Mouse (Mus musculus): ENCODE measurements around the gene Vps45. TPM values are rescaled to one million over a fixed set of nuclear protein-coding genes. Genes with fewer than 3 reads are reported as not detected.

The Vps45 gene
- polyA plus RNA-seq, 1 experiment from 2014 or later: 46.4 TPM

DNA sequence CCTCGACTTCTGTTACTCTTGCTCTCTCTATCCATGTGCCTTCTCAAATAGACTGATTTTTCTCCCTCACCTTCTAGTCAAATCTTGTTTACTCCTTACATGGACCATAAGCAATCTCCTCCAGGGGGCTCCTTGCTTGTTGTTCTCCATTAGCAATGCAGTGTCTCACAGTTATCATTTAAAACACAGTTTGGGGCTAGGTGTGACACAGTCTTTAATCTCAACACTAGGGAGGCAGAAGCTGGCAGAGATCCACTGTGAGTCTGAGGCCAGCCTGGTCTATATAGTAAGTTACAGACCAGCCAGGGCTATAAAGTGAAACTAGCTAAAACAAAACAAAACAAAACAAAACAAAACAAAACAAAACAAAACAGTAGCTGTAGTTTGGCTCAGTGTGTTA is 31.1 kb downstream of the Vps45 start:
- ATAC-seq (ENCODE audit: low FRiP score, low TSS enrichment): no peak
- DNase-seq: no peak

DNA sequence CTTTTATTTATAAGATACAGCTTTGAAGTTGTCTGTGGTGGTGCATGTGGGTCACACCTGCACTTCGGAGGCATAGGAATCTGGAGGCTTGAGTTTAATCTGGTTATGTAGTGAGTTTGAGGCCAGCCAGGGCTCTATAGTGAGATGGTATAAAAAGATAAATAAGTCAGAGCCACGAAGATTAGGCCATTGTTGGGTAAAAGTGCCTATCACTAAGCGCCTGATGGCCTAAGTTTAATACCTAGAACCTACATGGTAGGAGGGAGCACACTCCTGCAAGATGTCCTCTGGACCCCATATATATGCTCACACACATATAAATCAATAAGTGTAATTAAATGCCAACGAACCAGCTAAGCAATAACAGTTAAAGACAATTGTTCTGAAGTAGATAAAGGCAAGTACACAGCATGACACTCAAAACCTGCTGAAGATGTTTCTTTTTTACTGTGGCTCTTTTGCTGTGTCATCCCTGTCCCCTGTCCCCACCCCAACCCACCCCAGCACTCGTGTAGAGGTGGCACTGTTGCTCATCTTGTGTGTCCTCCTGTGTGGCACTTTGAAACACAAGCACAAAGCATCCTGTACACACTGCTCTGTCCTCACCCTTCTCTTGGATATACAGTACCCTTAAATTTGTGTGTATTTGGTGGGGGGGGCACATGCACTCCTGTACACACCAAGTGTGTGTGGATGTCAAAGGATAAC is 36.7 kb downstream of the Vps45 start:
- H3K9ac ChIP-seq (replicated peaks; ENCODE audit: low read length): no peak overlapping the region
- WGBS: 73% methylated on average over 5 of the region's 5 CpGs
- ATAC-seq (ENCODE audit: low FRiP score, low TSS enrichment): no peak

More for the DNA sequence above, 31.1 kb downstream of the Vps45 start:
- Histone ChIP-seq H3K27ac (replicated peaks; ENCODE audit: low read depth, low read length) (no peak overlapping the region), H3K36me3 (ENCODE audit: control insufficient read depth, insufficient read depth, low read length) (peaks cover 41% of the 10 kb centered on the region), H3K9me3 (ENCODE audit: control insufficient read depth, low read length) (no peaks in the 10 kb centered on the region), H3K4me3 (replicated peaks; ENCODE audit: low read depth, low read length) (no peak overlapping the region), H3K27me3 (ENCODE audit: control insufficient read depth, insufficient read depth, low read length) (no peaks in the 10 kb centered on the region), H3K4me1 (ENCODE audit: control insufficient read depth, insufficient read depth, low read length) (no peaks in the 10 kb centered on the region), H3K4me2 (ENCODE audit: low read length) (no peak overlapping the region), H3K9ac (replicated peaks; ENCODE audit: low read length) (no peak overlapping the region)
- 84% methylated on average over 1 of the region's 1 CpGs for WGBS

DNA sequence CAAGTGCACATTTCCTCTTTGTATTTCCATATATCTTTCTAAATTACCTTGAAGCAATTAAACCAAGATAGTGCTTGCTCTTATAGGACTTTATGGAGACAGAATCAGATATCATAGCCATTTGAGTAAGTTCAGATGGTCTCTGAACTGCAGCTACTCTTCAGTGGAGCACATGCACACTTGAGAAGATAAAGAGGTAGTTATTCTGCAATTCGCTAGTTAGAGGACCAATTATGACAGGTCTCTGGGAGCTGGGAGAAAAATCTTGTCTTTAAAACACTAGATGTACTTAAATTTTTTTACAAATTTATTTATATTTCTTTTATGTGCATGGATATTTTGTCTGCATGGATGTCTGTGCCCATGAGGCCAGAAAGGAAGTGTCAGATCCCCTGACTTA is 37.5 kb downstream of the Vps45 start:
- Histone ChIP-seq H3K9me3 (ENCODE audit: control insufficient read depth, low read length) (no peaks in the 10 kb centered on the region), H3K27ac (replicated peaks; ENCODE audit: low read depth, low read length) (no peak overlapping the region), H3K4me3 (replicated peaks; ENCODE audit: low read depth, low read length) (no peak overlapping the region), H3K27me3 (ENCODE audit: control insufficient read depth, insufficient read depth, low read length) (no peaks in the 10 kb centered on the region), H3K4me2 (ENCODE audit: low read length) (no peak overlapping the region), H3K4me1 (ENCODE audit: control insufficient read depth, insufficient read depth, low read length) (no peaks in the 10 kb centered on the region), H3K36me3 (ENCODE audit: control insufficient read depth, insufficient read depth, low read length) (peaks cover 21% of the 10 kb centered on the region; the same call in 1 of the 2 replicates), H3K9ac (replicated peaks; ENCODE audit: low read length) (no peak overlapping the region)
- no peak for DNase-seq
- no peak for ATAC-seq (ENCODE audit: low FRiP score, low TSS enrichment)
- WGBS: 93% methylated on average over 1 of the region's 1 CpGs

More for the DNA sequence above, 36.7 kb downstream of the Vps45 start:
- no peak for DNase-seq
- Histone ChIP-seq H3K27ac (replicated peaks; ENCODE audit: low read depth, low read length) (no peak overlapping the region), H3K36me3 (ENCODE audit: control insufficient read depth, insufficient read depth, low read length) (peaks cover 22% of the 10 kb centered on the region; the same call in 1 of the 2 replicates), H3K4me3 (replicated peaks; ENCODE audit: low read depth, low read length) (no peak overlapping the region), H3K27me3 (ENCODE audit: control insufficient read depth, insufficient read depth, low read length) (no peaks in the 10 kb centered on the region), H3K4me2 (ENCODE audit: low read length) (no peak overlapping the region), H3K4me1 (ENCODE audit: control insufficient read depth, insufficient read depth, low read length) (no peaks in the 10 kb centered on the region), H3K9me3 (ENCODE audit: control insufficient read depth, low read length) (no peaks in the 10 kb centered on the region)

DNA sequence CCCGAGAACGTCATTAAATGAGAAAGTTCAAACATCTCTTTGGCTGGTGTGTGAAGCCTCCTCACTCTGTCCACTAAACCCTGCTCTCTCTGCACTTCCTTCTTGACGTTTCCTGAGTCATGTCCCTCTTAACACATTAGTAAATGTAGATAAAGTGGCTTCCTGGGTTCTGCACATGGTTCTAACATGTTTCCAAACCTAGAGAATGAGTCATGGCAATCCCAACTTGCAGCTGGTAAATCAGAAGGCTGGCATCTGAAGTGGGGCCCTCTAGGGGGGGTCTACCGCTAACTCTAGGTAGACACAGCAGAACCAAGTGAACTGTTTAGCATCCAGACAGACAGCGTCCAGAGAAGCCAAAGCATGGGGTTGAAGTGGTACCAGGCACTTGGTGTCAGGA is 40.8 kb downstream of the Vps45 start:
- 0 out of 2 replicates have a peak, but pooled peaks cover 11% of the 10 kb centered on the region for H3K36me3 ChIP-seq (ENCODE audit: control insufficient read depth, insufficient read depth, low read length)
- no peak overlapping the region for H3K9ac ChIP-seq (replicated peaks; ENCODE audit: low read length)
- no peak for ATAC-seq (ENCODE audit: low FRiP score, low TSS enrichment)
- 83% methylated on average over 5 of the region's 5 CpGs for WGBS
- H3K27ac ChIP-seq (replicated peaks; ENCODE audit: low read depth, low read length): no peak overlapping the region
- no peak overlapping the region for H3K4me3 ChIP-seq (replicated peaks; ENCODE audit: low read depth, low read length)
- no peaks in the 10 kb centered on the region for H3K9me3 ChIP-seq (ENCODE audit: control insufficient read depth, low read length)
- no peaks in the 10 kb centered on the region for H3K4me1 ChIP-seq (ENCODE audit: control insufficient read depth, insufficient read depth, low read length)
- no peak overlapping the region for H3K4me2 ChIP-seq (ENCODE audit: low read length)
- no peaks in the 10 kb centered on the region for H3K27me3 ChIP-seq (ENCODE audit: control insufficient read depth, insufficient read depth, low read length)
- no peak for DNase-seq

DNA sequence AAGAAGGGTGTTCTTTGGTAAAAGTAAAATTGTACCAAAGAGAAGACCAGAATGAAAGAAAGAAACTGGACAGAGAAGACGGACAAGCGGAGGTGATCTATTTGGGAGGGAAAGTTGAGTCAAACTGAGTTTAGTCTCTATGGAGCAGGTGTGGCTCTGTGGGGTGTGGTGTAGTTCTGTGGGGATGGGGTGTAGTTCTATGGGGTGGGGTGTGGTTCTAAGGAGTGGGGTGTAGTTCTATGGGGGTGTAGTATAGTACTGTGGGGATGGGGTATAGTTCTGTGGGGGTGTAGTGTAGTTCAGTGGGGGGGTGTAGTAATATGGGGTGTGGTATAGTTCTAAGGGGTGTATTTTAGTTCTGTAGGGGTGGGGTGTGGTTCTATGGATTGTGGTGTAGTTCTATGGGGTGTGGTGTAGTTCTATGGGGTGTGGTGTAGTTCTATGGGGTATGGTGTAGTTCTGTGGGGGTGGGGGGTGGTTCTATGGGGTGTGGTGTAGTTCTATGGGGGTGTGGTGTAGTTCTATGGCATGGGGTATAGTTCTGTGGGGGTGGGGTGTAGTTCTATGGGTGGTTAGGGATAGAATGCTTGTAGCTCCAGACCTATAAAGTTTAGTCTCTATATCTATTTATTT is 41.9 kb downstream of the Vps45 start:
- H3K9ac ChIP-seq (replicated peaks; ENCODE audit: low read length): no peak overlapping the region
- no peak overlapping the region for H3K4me2 ChIP-seq (ENCODE audit: low read length)
- no peaks in the 10 kb centered on the region for H3K9me3 ChIP-seq (ENCODE audit: control insufficient read depth, low read length)
- H3K27me3 ChIP-seq (ENCODE audit: control insufficient read depth, insufficient read depth, low read length): no peaks in the 10 kb centered on the region
- DNase-seq: no peak
- 0 out of 2 replicates have a peak, but pooled peaks cover 11% of the 10 kb centered on the region for H3K36me3 ChIP-seq (ENCODE audit: control insufficient read depth, insufficient read depth, low read length)
- no peaks in the 10 kb centered on the region for H3K4me1 ChIP-seq (ENCODE audit: control insufficient read depth, insufficient read depth, low read length)
- ATAC-seq (ENCODE audit: low FRiP score, low TSS enrichment): no peak
- H3K27ac ChIP-seq (replicated peaks; ENCODE audit: low read depth, low read length): no peak overlapping the region
- no peak overlapping the region for H3K4me3 ChIP-seq (replicated peaks; ENCODE audit: low read depth, low read length)
- 91% methylated on average over 2 of the region's 2 CpGs for WGBS

DNA sequence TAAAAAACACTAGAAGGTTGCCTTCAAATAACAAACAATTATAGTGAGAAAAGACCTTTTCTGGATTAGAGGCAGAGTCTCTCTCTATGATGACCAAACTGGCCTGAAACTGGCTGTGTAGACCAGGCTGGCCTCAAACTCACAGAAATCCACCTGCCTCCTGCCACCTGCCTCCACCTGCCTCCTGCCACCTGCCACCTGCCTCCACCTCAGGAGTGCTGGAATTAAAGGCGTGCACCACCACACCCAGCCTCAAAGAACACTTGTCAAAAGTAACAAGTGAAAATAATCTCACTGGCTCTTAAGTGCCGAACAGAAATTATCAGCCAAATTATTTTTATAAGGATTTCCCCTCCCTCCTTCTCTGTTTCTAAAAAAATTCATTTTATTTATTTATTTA is 42.6 kb downstream of the Vps45 start:
- Histone ChIP-seq H3K4me3 (replicated peaks; ENCODE audit: low read depth, low read length) (no peak overlapping the region), H3K9ac (replicated peaks; ENCODE audit: low read length) (no peak overlapping the region), H3K36me3 (ENCODE audit: control insufficient read depth, insufficient read depth, low read length) (0 out of 2 replicates have a peak, but pooled peaks cover 11% of the 10 kb centered on the region), H3K27me3 (ENCODE audit: control insufficient read depth, insufficient read depth, low read length) (no peaks in the 10 kb centered on the region), H3K27ac (replicated peaks; ENCODE audit: low read depth, low read length) (no peak overlapping the region), H3K4me2 (ENCODE audit: low read length) (no peak overlapping the region), H3K9me3 (ENCODE audit: control insufficient read depth, low read length) (no peaks in the 10 kb centered on the region), H3K4me1 (ENCODE audit: control insufficient read depth, insufficient read depth, low read length) (no peaks in the 10 kb centered on the region)
- DNase-seq: no peak
- no peak for ATAC-seq (ENCODE audit: low FRiP score, low TSS enrichment)
- WGBS: 81% methylated on average over 2 of the region's 2 CpGs

DNA sequence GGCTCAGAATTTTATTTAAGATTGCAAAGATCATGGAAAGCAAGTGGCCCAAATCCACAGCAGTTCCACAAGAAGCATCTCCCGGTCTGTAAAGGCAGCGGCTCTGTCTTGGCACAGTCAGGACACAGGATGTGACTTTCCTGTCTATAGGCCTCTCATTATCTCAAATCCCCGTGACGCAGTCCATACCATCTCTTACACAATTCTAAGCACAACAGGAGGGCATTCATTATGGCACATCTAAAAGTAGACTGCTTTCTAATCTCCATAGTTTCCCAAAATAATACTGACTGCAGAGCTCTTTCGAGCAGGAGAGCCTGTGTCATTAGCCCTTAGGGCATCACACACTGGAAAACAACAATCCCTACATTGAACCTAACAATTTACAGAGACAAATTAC is 45.5 kb downstream of the Vps45 start:
- ATAC-seq (ENCODE audit: low FRiP score, low TSS enrichment) (no peak), DNase-seq (no peak)
- Histone ChIP-seq H3K27me3 (ENCODE audit: control insufficient read depth, insufficient read depth, low read length) (no peaks in the 10 kb centered on the region), H3K9ac (replicated peaks; ENCODE audit: low read length) (no peak overlapping the region), H3K9me3 (ENCODE audit: control insufficient read depth, low read length) (no peaks in the 10 kb centered on the region), H3K4me3 (replicated peaks; ENCODE audit: low read depth, low read length) (no peak overlapping the region), H3K36me3 (ENCODE audit: control insufficient read depth, insufficient read depth, low read length) (no peaks in the 10 kb centered on the region), H3K27ac (replicated peaks; ENCODE audit: low read depth, low read length) (no peak overlapping the region), H3K4me1 (ENCODE audit: control insufficient read depth, insufficient read depth, low read length) (no peaks in the 10 kb centered on the region), H3K4me2 (ENCODE audit: low read length) (no peak overlapping the region)
- 39% methylated on average over 5 of the region's 5 CpGs for WGBS

DNA sequence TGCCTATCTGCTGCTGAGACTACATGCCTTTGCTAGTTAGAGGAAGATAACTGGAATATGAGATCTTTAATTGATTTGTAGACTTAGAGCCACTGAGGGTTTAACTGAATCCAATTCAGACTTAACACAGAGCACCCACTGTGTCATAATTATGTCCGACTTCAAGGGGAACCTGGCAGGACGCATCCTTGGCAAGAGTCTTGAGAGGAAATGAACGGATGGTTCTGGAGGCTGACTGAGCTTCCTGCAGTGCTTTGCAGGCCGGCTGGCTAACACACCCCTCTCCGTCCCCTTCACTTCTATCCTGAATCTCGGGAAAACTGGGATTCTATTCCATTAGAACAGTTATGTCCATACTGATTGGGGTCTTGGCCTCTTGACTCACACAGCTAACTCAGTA is 49.8 kb downstream of the Vps45 start:
- no peak for DNase-seq
- H3K4me2 ChIP-seq (ENCODE audit: low read length): no peak overlapping the region
- H3K9ac ChIP-seq (replicated peaks; ENCODE audit: low read length): no peak overlapping the region
- no peak overlapping the region for H3K27ac ChIP-seq (replicated peaks; ENCODE audit: low read depth, low read length)
- no peaks in the 10 kb centered on the region for H3K36me3 ChIP-seq (ENCODE audit: control insufficient read depth, insufficient read depth, low read length)
- H3K4me1 ChIP-seq (ENCODE audit: control insufficient read depth, insufficient read depth, low read length): no peaks in the 10 kb centered on the region
- H3K27me3 ChIP-seq (ENCODE audit: control insufficient read depth, insufficient read depth, low read length): no peaks in the 10 kb centered on the region
- 79% methylated on average over 6 of the region's 6 CpGs for WGBS
- H3K4me3 ChIP-seq (replicated peaks; ENCODE audit: low read depth, low read length): no peak overlapping the region
- ATAC-seq (ENCODE audit: low FRiP score, low TSS enrichment): no peak
- no peaks in the 10 kb centered on the region for H3K9me3 ChIP-seq (ENCODE audit: control insufficient read depth, low read length)

DNA sequence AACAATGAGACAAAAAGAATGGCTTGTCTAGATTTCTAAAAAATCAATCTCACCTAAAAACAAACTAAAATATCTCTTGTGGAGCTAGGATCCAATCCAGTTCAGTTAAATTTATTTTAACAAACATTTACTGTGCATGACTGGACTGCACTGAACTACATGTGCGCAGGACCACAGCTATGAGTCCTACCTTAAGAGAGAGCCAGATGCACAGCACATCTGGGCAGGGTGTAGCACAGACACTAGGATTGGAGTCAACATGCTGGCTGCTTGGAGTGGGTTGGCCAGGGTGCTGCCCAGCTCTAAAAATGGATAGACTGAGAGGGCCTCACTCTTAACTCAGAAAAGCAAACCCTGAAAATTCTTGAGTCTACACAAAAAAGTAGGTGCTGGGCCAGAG is 56.7 kb downstream of the Vps45 start:
- H3K36me3 ChIP-seq (ENCODE audit: control insufficient read depth, insufficient read depth, low read length): 0 out of 2 replicates have a peak, but pooled peaks cover 2% of the 10 kb centered on the region
- H3K9ac ChIP-seq (replicated peaks; ENCODE audit: low read length): no peak overlapping the region
- ATAC-seq (ENCODE audit: low FRiP score, low TSS enrichment) (no peak), DNase-seq (no peak)
- H3K4me2 ChIP-seq (ENCODE audit: low read length): no peak overlapping the region
- peaks cover 17% of the 10 kb centered on the region for H3K4me1 ChIP-seq (ENCODE audit: control insufficient read depth, insufficient read depth, low read length)
- no peak overlapping the region for H3K4me3 ChIP-seq (replicated peaks; ENCODE audit: low read depth, low read length)
- no peak overlapping the region for H3K27ac ChIP-seq (replicated peaks; ENCODE audit: low read depth, low read length)
- H3K9me3 ChIP-seq (ENCODE audit: control insufficient read depth, low read length): no peaks in the 10 kb centered on the region
- H3K27me3 ChIP-seq (ENCODE audit: control insufficient read depth, insufficient read depth, low read length): no peaks in the 10 kb centered on the region
- WGBS: 100% methylated on average over 1 of the region's 1 CpGs
